ENCODE assay signal across 18 mouse cellular contexts in the genomic region with DNA sequence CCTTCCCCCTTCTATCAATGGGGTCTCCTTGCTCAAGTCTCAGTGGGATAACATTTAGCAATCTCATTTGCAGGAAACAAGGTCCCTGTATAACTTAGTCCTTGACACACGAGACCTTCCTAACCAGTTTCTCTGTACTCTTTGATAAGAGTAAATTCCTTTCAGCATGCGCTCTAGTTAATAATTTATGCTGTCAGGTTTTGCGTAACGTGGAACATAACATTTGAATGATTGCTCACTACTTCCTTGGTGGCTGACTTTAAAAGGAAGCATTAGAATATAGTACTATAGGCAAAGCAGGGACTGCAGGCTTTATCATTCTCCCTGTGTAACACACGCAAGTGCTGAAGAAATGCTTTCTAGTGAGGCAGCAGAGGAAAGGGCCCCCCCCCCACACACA.
A peak's percentile ranks its signal among the peaks of the same experiment; 100 is the strongest.
DNase-seq lines count a peak whose midpoint lies in the region; ATAC-seq lines count a peak whose summit lies in the region.
"Had no signal": no experiment of that assay in that cellular context is flagged by ENCODE, and none has a peak within 500 bp of the region (broad histone marks: within the 10 kb centered on the region; RNA-seq: fewer than 3 reads in every experiment).

No protein-coding gene starts in this region.

- no peaks in the 10 kb centered on the region for H3K36me3 ChIP-seq in heart, embryonic 13.5 days
- H3K36me3 ChIP-seq in heart, embryonic 11.5 days (ENCODE audit: control insufficient read depth, insufficient read depth, low read length) = no peaks in the 10 kb centered on the region
- no peaks in the 10 kb centered on the region for H3K36me3 ChIP-seq in liver, embryonic 13.5 days
- H3K36me3 ChIP-seq in liver, embryonic 12.5 days = no peaks in the 10 kb centered on the region
- no peaks in the 10 kb centered on the region for H3K36me3 ChIP-seq in intestine, embryonic 15.5 days
- no peaks in the 10 kb centered on the region for H3K36me3 ChIP-seq in stomach, embryonic 15.5 days
- H3K36me3 ChIP-seq: embryonic facial prominence, embryonic 10.5 days; hindbrain, embryonic 12.5 days had no signal

- H3K9me3 ChIP-seq in heart, embryonic 13.5 days = no peaks in the 10 kb centered on the region
- H3K9me3 ChIP-seq in heart, embryonic 11.5 days (replicated peaks; ENCODE audit: control insufficient read depth, low read length) = no peaks in the 10 kb centered on the region
- no peaks in the 10 kb centered on the region for H3K9me3 ChIP-seq in liver, embryonic 13.5 days (replicated peaks)
- no peaks in the 10 kb centered on the region for H3K9me3 ChIP-seq in liver, embryonic 12.5 days (replicated peaks)
- no peaks in the 10 kb centered on the region for H3K9me3 ChIP-seq in intestine, embryonic 15.5 days
- H3K9me3 ChIP-seq in stomach, embryonic 15.5 days = no peaks in the 10 kb centered on the region
- H3K9me3 ChIP-seq: embryonic facial prominence, embryonic 10.5 days; hindbrain, embryonic 12.5 days; megakaryocyte, embryonic 14.5 days had no signal

- no peak overlapping the region for H3K9ac ChIP-seq in heart, embryonic 13.5 days
- H3K9ac ChIP-seq in heart, embryonic 11.5 days (ENCODE audit: low read depth, low read length) = no peak overlapping the region
- H3K9ac ChIP-seq in liver, embryonic 13.5 days = no peak overlapping the region
- no peak overlapping the region for H3K9ac ChIP-seq in liver, embryonic 12.5 days
- no peak overlapping the region for H3K9ac ChIP-seq in intestine, embryonic 15.5 days
- H3K9ac ChIP-seq in stomach, embryonic 15.5 days = no peak overlapping the region
- H3K9ac ChIP-seq: hindbrain, embryonic 12.5 days had no signal

- 0 out of 2 replicates have a peak overlapping the region, but pooled peaks have one; percentile 4 for H3K4me2 ChIP-seq in heart, embryonic 13.5 days
- no peak overlapping the region for H3K4me2 ChIP-seq in heart, embryonic 11.5 days
- H3K4me2 ChIP-seq in liver, embryonic 13.5 days = no peak overlapping the region
- H3K4me2 ChIP-seq in liver, embryonic 12.5 days = no peak overlapping the region
- H3K4me2 ChIP-seq in intestine, embryonic 15.5 days (replicated peaks) = no peak overlapping the region
- H3K4me2 ChIP-seq in stomach, embryonic 15.5 days = no peak overlapping the region
- H3K4me2 ChIP-seq: hindbrain, embryonic 12.5 days had no signal

- peak overlapping the region; percentile 48; the same call in 1 of the 2 replicates for H3K27ac ChIP-seq in heart, embryonic 13.5 days (replicated peaks)
- no peak overlapping the region for H3K27ac ChIP-seq in heart, embryonic 11.5 days (ENCODE audit: low read depth, low read length)
- no peak overlapping the region for H3K27ac ChIP-seq in liver, embryonic 13.5 days
- no peak overlapping the region for H3K27ac ChIP-seq in liver, embryonic 12.5 days
- H3K27ac ChIP-seq in intestine, embryonic 15.5 days = peak overlapping the region; percentile 56; the same call in 1 of the 2 replicates
- peak overlapping the region; percentile 64 for H3K27ac ChIP-seq in stomach, embryonic 15.5 days
- H3K27ac ChIP-seq: embryonic facial prominence, embryonic 10.5 days; hindbrain, embryonic 12.5 days had no signal

- peaks cover 73% of the 10 kb centered on the region for H3K4me1 ChIP-seq in heart, embryonic 13.5 days
- H3K4me1 ChIP-seq in heart, embryonic 11.5 days (ENCODE audit: control insufficient read depth, insufficient read depth, low read length) = peaks cover 35% of the 10 kb centered on the region
- H3K4me1 ChIP-seq in liver, embryonic 13.5 days (replicated peaks) = peaks cover 8% of the 10 kb centered on the region; the same call in 1 of the 2 replicates
- H3K4me1 ChIP-seq in liver, embryonic 12.5 days = no peaks in the 10 kb centered on the region
- peaks cover 2% of the 10 kb centered on the region; the same call in 1 of the 2 replicates for H3K4me1 ChIP-seq in intestine, embryonic 15.5 days (replicated peaks)
- H3K4me1 ChIP-seq in stomach, embryonic 15.5 days = peaks cover 16% of the 10 kb centered on the region; the same call in 1 of the 2 replicates
- H3K4me1 ChIP-seq: embryonic facial prominence, embryonic 10.5 days; hindbrain, embryonic 12.5 days had no signal

- WGBS in heart, embryonic 13.5 days = 40% methylated on average over 5 of the region's 5 CpGs
- 52% methylated on average over 5 of the region's 5 CpGs for WGBS in heart, embryonic 11.5 days (ENCODE audit: insufficient replicate concordance)
- whole genome bisulfite sequencing in liver, embryonic 13.5 days (ENCODE audit: insufficient replicate concordance) = 52% methylated on average over 5 of the region's 5 CpGs
- WGBS in liver, embryonic 12.5 days (ENCODE audit: insufficient replicate concordance) = 55% methylated on average over 5 of the region's 5 CpGs
- 35% methylated on average over 5 of the region's 5 CpGs for WGBS in intestine, embryonic 15.5 days
- 38% methylated on average over 5 of the region's 5 CpGs for WGBS in stomach, embryonic 15.5 days

- H3K4me3 ChIP-seq in heart, embryonic 13.5 days = no peak overlapping the region
- H3K4me3 ChIP-seq in heart, embryonic 11.5 days (ENCODE audit: low read depth, low read length) = no peak overlapping the region
- H3K4me3 ChIP-seq in liver, embryonic 13.5 days (replicated peaks) = no peak overlapping the region
- no peak overlapping the region for H3K4me3 ChIP-seq in liver, embryonic 12.5 days
- H3K4me3 ChIP-seq in intestine, embryonic 15.5 days (replicated peaks) = no peak overlapping the region
- no peak overlapping the region for H3K4me3 ChIP-seq in stomach, embryonic 15.5 days (replicated peaks)
- H3K4me3 ChIP-seq: embryonic facial prominence, embryonic 10.5 days; hindbrain, embryonic 12.5 days; megakaryocyte, embryonic 14.5 days had no signal

- H3K27me3 ChIP-seq in heart, embryonic 13.5 days (replicated peaks) = no peaks in the 10 kb centered on the region
- no peaks in the 10 kb centered on the region for H3K27me3 ChIP-seq in heart, embryonic 11.5 days (ENCODE audit: control insufficient read depth, insufficient read depth, low read length)
- no peaks in the 10 kb centered on the region for H3K27me3 ChIP-seq in liver, embryonic 13.5 days
- peaks cover 11% of the 10 kb centered on the region; the same call in 1 of the 2 replicates for H3K27me3 ChIP-seq in liver, embryonic 12.5 days (replicated peaks)
- no peaks in the 10 kb centered on the region for H3K27me3 ChIP-seq in intestine, embryonic 15.5 days (replicated peaks)
- no peaks in the 10 kb centered on the region for H3K27me3 ChIP-seq in stomach, embryonic 15.5 days (replicated peaks)
- H3K27me3 ChIP-seq: hindbrain, embryonic 12.5 days had no signal

- DNase-seq in liver, embryonic 13.5 days = no peak
- no peak for DNase-seq in frontal cortex, postnatal 25 days (ENCODE audit: low spot score in 2 of 2)
- DNase-seq in urinary bladder, adult 18-20 months (ENCODE audit: low spot score in 2 of 2) = no peak
- DNase-seq: cerebellum, adult 9-11 months; gastrocnemius, postnatal 10 days; kidney, adult 11 months; right cerebral cortex, postnatal 14 days; thymus, adult 2 months had no signal

- no peak for ATAC-seq in heart, embryonic 13.5 days (ENCODE audit: extremely low read depth, insufficient number of reproducible peaks, low FRiP score, low TSS enrichment)
- ATAC-seq in heart, embryonic 11.5 days (replicated peaks; ENCODE audit: insufficient number of reproducible peaks, low FRiP score, low TSS enrichment) = no peak
- ATAC-seq in liver, embryonic 13.5 days (ENCODE audit: low read depth) = peak; percentile 29; the same call in 1 of the 2 replicates
- ATAC-seq in liver, embryonic 12.5 days = no peak
- ATAC-seq in intestine, embryonic 15.5 days = peak; percentile 86
- ATAC-seq in stomach, embryonic 15.5 days (ENCODE audit: insufficient read depth, low FRiP score, low read depth) = peak; percentile 75; the same call in 1 of the 2 replicates
- ATAC-seq: activated CD4-positive, CD25-positive, alpha-beta regulatory T cell, adult 4 months; midbrain, embryonic 16.5 days had no signal

Comparison
In these comparisons a context has a peak if more than half of its experiments do, and no peak if none do; other contexts are left out.
1. ATAC-seq: peak in liver, embryonic 13.5 days (single experiment), intestine, embryonic 15.5 days (single experiment) and stomach, embryonic 15.5 days (single experiment); none in heart, embryonic 13.5 days (single experiment), heart, embryonic 11.5 days (single experiment) and liver, embryonic 12.5 days (single experiment).
2. H3K27ac ChIP-seq: peak in heart, embryonic 13.5 days (single experiment), intestine, embryonic 15.5 days (single experiment) and stomach, embryonic 15.5 days (single experiment); none in heart, embryonic 11.5 days (single experiment), liver, embryonic 13.5 days (single experiment) and liver, embryonic 12.5 days (single experiment).